11 mouse cellular contexts compared by ENCODE assay signal in genomic region chr9:37235951-37236737, GRCm38 (mm10). TPM values are rescaled to one million over a fixed set of nuclear protein-coding genes. Genes with fewer than 3 reads are reported as not detected.
A peak's percentile ranks its signal among the peaks of the same experiment; 100 is the strongest.
DNase-seq lines count a peak whose midpoint lies in the region; ATAC-seq and TF ChIP-seq lines count a peak whose summit lies in the region.
"Had no signal": no experiment of that assay in that cellular context is flagged by ENCODE, and none has a peak within 500 bp of the region (broad histone marks: within the 10 kb centered on the region; RNA-seq: fewer than 3 reads in every experiment).

No protein-coding gene starts in this region.

- no peak overlapping the region for H3K4me2 ChIP-seq in kidney, postnatal 0 days (ENCODE audit: low read length)
- H3K4me2 ChIP-seq in stomach, postnatal 0 days (replicated peaks; ENCODE audit: low read depth) = no peak overlapping the region
- no peak overlapping the region for H3K4me2 ChIP-seq in hindbrain, embryonic 13.5 days

- H3K27me3 ChIP-seq in kidney, postnatal 0 days (ENCODE audit: insufficient read depth, low read length) = no peaks in the 10 kb centered on the region
- no peaks in the 10 kb centered on the region for H3K27me3 ChIP-seq in stomach, postnatal 0 days (ENCODE audit: control insufficient read depth, insufficient read depth, low read length)
- H3K27me3 ChIP-seq in hindbrain, embryonic 13.5 days = no peaks in the 10 kb centered on the region
- no peaks in the 10 kb centered on the region for H3K27me3 ChIP-seq in cerebellum, adult 2 months (ENCODE audit: control insufficient read depth, insufficient read depth, low read length)

- 0 out of 2 replicates have a peak, but pooled peaks cover 3% of the 10 kb centered on the region for H3K36me3 ChIP-seq in kidney, postnatal 0 days (ENCODE audit: insufficient read depth, low read length)
- no peaks in the 10 kb centered on the region for H3K36me3 ChIP-seq in stomach, postnatal 0 days (ENCODE audit: control insufficient read depth, insufficient read depth, low read length)
- H3K36me3 ChIP-seq in hindbrain, embryonic 13.5 days = no peaks in the 10 kb centered on the region

- H3K9ac ChIP-seq in kidney, postnatal 0 days (ENCODE audit: low read depth, low read length) = no peak overlapping the region
- no peak overlapping the region for H3K9ac ChIP-seq in stomach, postnatal 0 days (ENCODE audit: low read length)
- no peak overlapping the region for H3K9ac ChIP-seq in hindbrain, embryonic 13.5 days

- H3K4me1 ChIP-seq in kidney, postnatal 0 days (replicated peaks; ENCODE audit: insufficient read depth, low read length) = no peaks in the 10 kb centered on the region
- H3K4me1 ChIP-seq in stomach, postnatal 0 days (replicated peaks; ENCODE audit: control insufficient read depth, insufficient read depth) = no peaks in the 10 kb centered on the region
- no peaks in the 10 kb centered on the region for H3K4me1 ChIP-seq in hindbrain, embryonic 13.5 days (replicated peaks)
- H3K4me1 ChIP-seq in cerebellum, adult 2 months (ENCODE audit: control insufficient read depth, insufficient read depth, low read length) = peaks cover 3% of the 10 kb centered on the region; the same call in 1 of the 2 replicates

- no peak for TF ChIP-seq CTCF in kidney, postnatal 0 days (IDR thresholded peaks at IDR 0.05; ENCODE audit: low read depth)
- TF ChIP-seq CTCF in stomach, postnatal 0 days (IDR thresholded peaks at IDR 0.05; ENCODE audit: low read depth) = no peak
- TF ChIP-seq CTCF in cerebellum, adult 2 months (IDR thresholded peaks at IDR 0.05; ENCODE audit: borderline replicate concordance, insufficient read depth, low read depth, low read length) = no peak

- no peak overlapping the region for H3K27ac ChIP-seq in kidney, postnatal 0 days
- no peak overlapping the region for H3K27ac ChIP-seq in stomach, postnatal 0 days (replicated peaks)
- no peak overlapping the region for H3K27ac ChIP-seq in hindbrain, embryonic 13.5 days
- H3K27ac ChIP-seq in cerebellum, adult 2 months (ENCODE audit: insufficient read depth, low read length) = no peak overlapping the region
- H3K27ac ChIP-seq: midbrain, embryonic 10.5 days had no signal

- TF ChIP-seq EP300 in stomach, postnatal 0 days (optimal IDR thresholded peaks at IDR 0.05) = no peak

- 68% methylated on average over 4 of the region's 4 CpGs for WGBS in kidney, postnatal 0 days
- 61% methylated on average over 4 of the region's 4 CpGs for WGBS in stomach, postnatal 0 days
- WGBS in hindbrain, embryonic 13.5 days = 70% methylated on average over 4 of the region's 4 CpGs
- 52% methylated on average over 4 of the region's 4 CpGs for WGBS in cerebellum, adult 2 months

- H3K9me3 ChIP-seq in kidney, postnatal 0 days (replicated peaks; ENCODE audit: low read length) = no peaks in the 10 kb centered on the region
- H3K9me3 ChIP-seq in stomach, postnatal 0 days (ENCODE audit: control insufficient read depth, low read length) = no peaks in the 10 kb centered on the region
- H3K9me3 ChIP-seq in hindbrain, embryonic 13.5 days = no peaks in the 10 kb centered on the region
- H3K9me3 ChIP-seq: midbrain, embryonic 10.5 days had no signal

- TF ChIP-seq POLR2A in cerebellum, adult 2 months (IDR thresholded peaks at IDR 0.05; ENCODE audit: borderline replicate concordance, insufficient read depth, low read length) = no peak

- H3K4me3 ChIP-seq in kidney, postnatal 0 days (replicated peaks; ENCODE audit: low read depth, low read length) = no peak overlapping the region
- H3K4me3 ChIP-seq in stomach, postnatal 0 days (ENCODE audit: low read depth, low read length) = no peak overlapping the region
- H3K4me3 ChIP-seq in hindbrain, embryonic 13.5 days = no peak overlapping the region
- no peak overlapping the region for H3K4me3 ChIP-seq in cerebellum, adult 2 months (replicated peaks; ENCODE audit: insufficient read depth, low read depth, low read length)
- H3K4me3 ChIP-seq: midbrain, embryonic 10.5 days had no signal

- no peak for ATAC-seq in kidney, postnatal 0 days (replicated peaks; ENCODE audit: low FRiP score, low read depth)
- ATAC-seq in common myeloid progenitor, adult 5-6 weeks (replicated peaks; ENCODE audit: low read depth, poor library complexity, severe bottlenecking) = peak; percentile 31; the same call in 1 of the 2 replicates
- peak; percentile 80 for ATAC-seq in stomach, postnatal 0 days (ENCODE audit: low FRiP score, low TSS enrichment)
- no peak for ATAC-seq in hindbrain, embryonic 13.5 days (ENCODE audit: low FRiP score)
- no peak for ATAC-seq in erythroblast, adult 5-6 weeks (replicated peaks; ENCODE audit: low FRiP score, poor library complexity, severe bottlenecking)

- DNase-seq in kidney, postnatal 0 days (ENCODE audit: low spot score) = peak; percentile 32
- no peak for DNase-seq in kidney, postnatal 14 days
- DNase-seq in MN1 (ENCODE audit: low spot score) = peak; percentile 6
- peak; percentile 54 for DNase-seq in stomach, postnatal 0 days (ENCODE audit: low spot score)
- no peak for DNase-seq in cerebellum, adult 2 months
- DNase-seq: layer of hippocampus, postnatal 36 days; liver had no signal

RNA-seq across cellular contexts. Expression of gene Slc37a2, which starts 19.4 kb away (rescaled TPM):
- polyA plus RNA-seq in kidney, postnatal 0 days (2015; fragmentation: Nextera tagmentation; extraction: Ambion mirVana) = 1.3 and 1.5 TPM in 2 replicates
- total RNA-seq in common myeloid progenitor, adult 5-6 weeks (2017) = 0.46 TPM in 1 of 2 replicates, not detected in the other
- polyA plus RNA-seq in stomach, postnatal 0 days (2015; fragmentation: Nextera tagmentation; extraction: Ambion mirVana) = 2.5 and 3.9 TPM in 2 replicates
- polyA plus RNA-seq in hindbrain, embryonic 13.5 days (2015; fragmentation: Nextera tagmentation; extraction: Ambion mirVana) = 1.0 and 1.7 TPM in 2 replicates
- polyA plus RNA-seq in cerebellum, adult 2 months (2012; rRNA removed) = 1.3 and 1.8 TPM in 2 replicates
- 2.1 and 2.5 TPM in 2 replicates for total RNA-seq in erythroblast, adult 5-6 weeks (2015; ENCODE audit: low replicate concordance)
- 1.7 and 1.8 TPM in 2 replicates for total RNA-seq in erythroblast, adult 5-6 weeks (2017; ENCODE audit: low replicate concordance)

RNA-seq across cellular contexts. Expression of gene Tmem218, which starts 28.1 kb away (rescaled TPM):
- 15.5 and 15.7 TPM in 2 replicates for polyA plus RNA-seq in kidney, postnatal 0 days (2015; fragmentation: Nextera tagmentation; extraction: Ambion mirVana)
- 2.3 and 4.0 TPM in 2 replicates for total RNA-seq in common myeloid progenitor, adult 5-6 weeks (2017)
- 7.3 and 7.4 TPM in 2 replicates for polyA plus RNA-seq in stomach, postnatal 0 days (2015; fragmentation: Nextera tagmentation; extraction: Ambion mirVana)
- polyA plus RNA-seq in hindbrain, embryonic 13.5 days (2015; fragmentation: Nextera tagmentation; extraction: Ambion mirVana) = 10.9 and 11.1 TPM in 2 replicates
- polyA plus RNA-seq in cerebellum, adult 2 months (2012; rRNA removed) = 6.1 and 7.0 TPM in 2 replicates
- 2.5 TPM in 1 of 2 replicates, not detected in the other for total RNA-seq in erythroblast, adult 5-6 weeks (2015; ENCODE audit: low replicate concordance)
- total RNA-seq in erythroblast, adult 5-6 weeks (2017; ENCODE audit: low replicate concordance) = 0.42 and 0.68 TPM in 2 replicates

Comparison
In these comparisons a context has a peak if more than half of its experiments do, and no peak if none do; other contexts are left out.
1. DNase-seq: peak in kidney, postnatal 0 days (single experiment), MN1 (single experiment) and stomach, postnatal 0 days (single experiment); none in kidney, postnatal 14 days (single experiment) and cerebellum, adult 2 months (0 of 2).
2. ATAC-seq: peak in common myeloid progenitor, adult 5-6 weeks (single experiment) and stomach, postnatal 0 days (single experiment); none in kidney, postnatal 0 days (single experiment), hindbrain, embryonic 13.5 days (single experiment) and erythroblast, adult 5-6 weeks (single experiment).